Mouse (Mus musculus) thymus, postnatal 0 days (tissue): ENCODE measurements around the gene Mtif3. TPM values are rescaled to one million over a fixed set of nuclear protein-coding genes. Genes with fewer than 3 reads are reported as not detected.
"Not testable (repeated sequence)": the region's sequence is repeated elsewhere in the genome, so short reads cannot be mapped to it uniquely, and the experiment has no call there.

ENCODE experiments used
- DNase-seq: peaks from one replicate; pipeline ENCODE4 v3.0.0-alpha.2; 2015; ENCODE audit warnings: low spot score
- polyA plus RNA-seq: library from polyadenylated mRNA; unstranded; fragments of >200 nt; fragmentation: Nextera tagmentation; extraction: Ambion mirVana; gene quantifications from 2 replicates; pipeline ENCODE4 v1.2.1, GENCODE M21; 2015

Gene Mtif3
- polyA plus RNA-seq, 1 experiment from 2014 or later, result 31.3 TPM

GRCm38 (mm10) chr5:146954576-146954975 lies 9.0 kb downstream of the Mtif3 start:
- no peak for DNase-seq

DNA sequence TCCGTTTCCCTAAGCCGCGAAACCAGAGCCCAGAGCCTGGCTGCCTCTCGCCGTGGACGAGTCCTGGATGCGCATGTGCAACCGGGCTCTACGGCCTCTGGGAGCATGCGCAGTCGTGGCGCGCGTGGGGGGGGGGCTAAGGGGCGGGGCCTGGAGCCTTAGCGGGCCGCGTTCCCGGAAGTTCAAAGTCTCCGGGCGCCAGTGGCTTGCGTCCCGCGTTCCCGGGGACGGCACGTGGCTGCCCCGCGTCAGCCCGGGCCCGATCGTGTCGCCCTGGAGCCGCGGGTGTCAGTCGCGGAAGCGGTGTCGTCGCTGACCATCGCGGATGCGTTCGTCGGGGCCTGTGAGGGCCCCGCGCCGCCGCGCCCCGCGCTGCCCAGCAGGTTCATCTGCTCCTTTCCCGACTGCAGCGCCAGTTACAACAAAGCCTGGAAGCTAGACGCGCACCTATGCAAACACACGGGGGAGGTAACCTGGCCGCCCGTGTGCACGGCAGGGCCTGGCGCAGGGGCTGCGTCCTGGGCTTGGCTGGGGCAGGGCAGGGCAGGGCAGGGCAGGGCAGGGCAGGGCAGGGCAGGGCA lies 15.0 kb downstream of the Mtif3 start, which contains the start of gene Gtf3a:
TSS of gene Gtf3a (plus strand) at position 150 of the 581 bp plus-strand sequence.
- DNase-seq, result peak; percentile 95

DNA sequence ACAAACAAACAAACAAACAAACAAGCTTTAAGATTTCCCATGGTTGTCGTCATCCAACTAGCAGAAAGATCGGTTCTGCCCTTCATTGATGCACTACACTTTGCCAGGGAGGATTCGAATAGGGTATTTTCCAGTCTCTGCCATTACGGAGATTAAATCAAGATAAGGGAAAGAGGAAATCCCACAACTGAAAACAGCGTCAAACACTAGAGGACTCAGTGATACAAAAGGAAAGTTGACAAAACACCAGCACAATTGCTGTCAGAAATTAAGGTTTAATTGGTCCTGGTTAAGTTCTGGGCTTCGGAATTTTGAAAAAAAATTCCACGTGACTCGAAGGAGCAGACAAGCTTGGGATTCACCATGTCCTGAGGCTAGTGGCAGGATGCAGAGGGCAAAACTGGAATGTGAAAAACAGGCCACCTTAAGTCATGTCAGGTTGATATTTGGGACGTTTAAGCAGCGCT lies 15.5 kb downstream of the Mtif3 start:
- DNase-seq, result peak; percentile 7

- no peak for DNase-seq
Observed at GRCm38 (mm10) chr5:146947497-146947896, 16.1 kb downstream of the Mtif3 start.

GRCm38 (mm10) chr5:146946682-146947081 lies 16.9 kb downstream of the Mtif3 start:
- no peak for DNase-seq

DNA sequence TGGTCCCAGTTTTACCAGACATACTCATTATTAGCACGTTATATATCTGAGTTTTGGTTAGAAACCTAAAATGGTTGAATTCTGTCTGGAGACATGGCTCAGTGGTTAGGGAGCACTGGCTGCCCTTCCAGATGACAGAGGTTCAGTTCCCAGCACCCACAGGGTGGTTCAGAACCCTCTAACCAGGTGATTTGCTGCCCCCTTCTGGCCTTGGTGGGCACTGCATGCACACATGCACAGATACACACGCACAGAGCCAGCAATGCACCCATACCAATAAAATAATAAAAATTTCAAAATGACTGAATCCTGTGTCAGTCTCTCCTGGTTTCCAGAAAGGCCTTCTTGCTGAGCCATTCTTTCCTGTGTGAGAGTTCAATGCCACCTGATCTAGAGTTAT lies 19.0 kb downstream of the Mtif3 start:
- no peak for DNase-seq

DNA sequence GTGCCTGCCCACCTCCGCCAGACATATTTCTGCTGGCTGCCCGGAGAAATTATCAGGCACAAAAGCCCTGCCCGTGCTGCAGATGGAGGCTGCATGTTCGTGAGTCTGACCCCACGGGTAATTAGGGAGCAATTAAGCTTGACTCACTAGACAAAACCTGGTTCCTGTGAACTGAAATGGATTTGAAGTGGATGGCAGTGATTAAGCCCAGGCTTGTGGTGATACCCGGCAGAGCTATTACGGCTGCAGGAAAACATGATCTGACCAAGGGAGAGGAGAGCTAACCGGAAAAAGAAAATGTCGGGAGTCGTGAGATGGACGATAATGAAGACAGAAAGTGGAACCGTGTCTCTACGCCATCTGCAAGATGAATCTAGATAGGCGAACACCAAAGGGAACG lies 20.6 kb downstream of the Mtif3 start:
- DNase-seq, result no peak

- DNase-seq, result not testable (repeated sequence)
Observed at GRCm38 (mm10) chr5:146941939-146942338, 21.7 kb downstream of the Mtif3 start.

DNA sequence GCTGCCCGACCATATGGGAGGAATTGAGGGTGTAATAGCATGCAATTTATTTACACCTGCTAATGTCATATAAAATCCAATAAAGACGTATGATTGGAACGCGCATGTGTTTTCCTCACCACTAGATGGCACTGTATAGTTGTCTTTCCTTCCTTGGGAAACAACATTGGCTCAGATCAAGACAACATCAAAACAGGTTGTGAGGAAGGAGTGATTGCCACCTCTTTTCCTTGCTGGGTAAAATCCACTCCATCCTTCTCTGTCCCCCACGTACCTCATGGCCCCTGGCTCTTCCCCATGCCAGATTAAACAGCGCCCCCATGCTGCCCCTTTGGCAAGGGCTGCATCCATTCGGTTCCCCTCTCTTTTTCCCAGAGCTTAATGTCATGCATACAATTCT lies 23.4 kb downstream of the Mtif3 start:
- peak; percentile 42 for DNase-seq

DNA sequence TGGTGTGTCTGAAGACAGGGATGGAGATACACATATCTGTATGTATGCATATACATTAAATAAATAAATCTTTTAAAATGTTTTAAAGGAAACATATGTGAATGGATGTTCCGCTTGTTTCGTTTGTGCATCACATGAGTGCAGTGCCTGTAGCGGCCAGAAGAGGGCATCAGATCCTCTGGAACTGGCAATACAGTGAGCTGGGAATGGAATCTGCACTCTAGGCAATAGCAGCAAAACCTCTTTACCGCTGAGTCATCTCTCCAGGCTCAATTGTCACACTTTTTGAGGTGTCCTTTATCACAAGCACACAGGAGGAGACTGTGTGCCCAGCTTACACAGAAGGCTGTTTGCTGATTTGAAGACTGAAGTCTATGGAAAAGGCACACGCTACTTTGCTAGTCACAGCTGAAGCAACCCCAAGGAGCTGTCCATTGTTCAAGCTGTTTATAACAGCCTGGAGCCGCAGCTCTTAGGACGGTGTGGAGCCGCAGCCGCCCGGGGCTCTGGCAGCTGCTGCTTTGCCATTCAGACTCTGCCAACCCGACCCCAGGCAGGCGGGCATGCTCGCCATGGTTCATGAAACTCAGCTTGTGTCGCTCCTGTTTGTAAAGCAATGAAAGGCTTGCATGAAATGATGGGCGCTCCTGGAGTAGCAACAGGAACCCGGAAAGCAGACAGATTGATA lies 24.3 kb downstream of the Mtif3 start:
- no peak for DNase-seq

DNA sequence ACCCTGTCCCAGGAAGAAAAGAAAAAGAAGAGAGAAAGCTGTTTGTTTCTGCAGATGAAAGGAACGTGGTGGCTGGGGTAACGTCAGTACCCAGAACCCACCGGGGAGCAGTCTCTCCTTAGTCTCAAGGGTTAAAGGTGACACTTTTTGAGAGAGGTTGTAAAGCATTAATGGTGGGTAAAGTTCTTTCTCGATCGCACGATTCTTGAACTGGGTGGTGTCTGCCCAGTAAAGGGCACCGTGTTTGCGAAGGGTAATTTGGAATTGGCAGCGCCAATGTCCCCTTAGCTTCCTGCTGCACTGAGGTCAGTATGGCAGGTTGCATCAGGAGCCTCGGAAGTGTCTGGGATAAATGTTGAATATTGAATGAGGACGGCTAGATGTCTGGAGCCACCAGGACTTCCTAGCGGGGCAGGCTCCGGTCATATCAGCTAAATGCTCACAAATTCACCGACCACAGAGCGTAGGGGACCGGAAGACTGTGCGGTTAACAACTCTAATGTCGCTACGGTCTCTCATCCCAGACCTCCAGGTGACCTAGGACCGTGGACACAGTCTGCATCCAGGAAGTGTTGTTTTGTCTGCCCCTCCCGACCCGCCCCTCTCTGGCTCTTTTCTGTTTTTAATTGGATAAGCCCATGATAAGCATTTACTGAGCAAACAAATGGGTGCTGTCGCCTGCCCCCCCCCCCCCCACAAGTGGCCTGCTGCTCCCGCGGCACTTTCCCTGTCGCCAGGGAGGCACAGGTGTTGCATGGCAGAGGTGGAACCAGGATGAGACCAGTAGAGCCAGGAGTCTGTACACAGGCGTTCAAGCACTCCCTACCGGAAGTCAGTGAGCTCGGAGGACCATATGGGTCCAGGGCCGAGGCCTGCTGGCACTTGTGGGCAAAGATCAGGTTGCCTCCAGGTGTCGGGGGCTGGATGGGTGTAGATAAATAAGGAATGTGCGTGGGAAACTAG lies 25.8 kb downstream of the Mtif3 start:
- DNase-seq, result no peak

GRCm38 (mm10) chr5:146933466-146933865 lies 30.1 kb downstream of the Mtif3 start:
- DNase-seq, result no peak

DNA sequence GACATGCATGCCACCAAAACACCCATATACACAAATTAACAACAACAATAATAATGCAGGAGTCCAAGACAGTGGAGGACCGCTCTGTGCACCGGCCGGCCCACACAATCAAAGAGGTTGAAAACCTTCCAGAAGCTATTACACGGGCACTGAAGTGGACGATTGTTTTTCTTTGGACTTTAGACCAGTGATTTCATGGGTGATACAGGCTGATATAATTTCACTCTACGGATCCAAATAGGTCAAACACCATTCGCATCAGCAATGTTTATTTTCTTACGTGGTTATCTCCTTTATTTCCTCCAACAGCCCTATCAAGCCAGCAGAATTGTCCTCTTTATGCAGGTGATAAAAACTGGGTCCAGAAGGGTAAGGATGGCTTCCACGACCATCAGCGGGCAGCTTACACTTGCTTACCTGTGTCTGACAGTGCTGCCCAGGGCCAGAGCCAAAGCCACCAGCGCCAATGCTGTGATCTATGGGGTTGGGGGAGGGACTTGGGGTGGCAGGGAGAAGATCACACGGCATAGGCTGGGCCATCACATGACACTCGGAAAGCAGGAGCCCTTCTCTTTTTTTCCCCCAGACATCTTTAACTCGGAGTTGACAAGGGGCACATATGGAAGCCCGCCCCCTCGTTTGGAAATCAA lies 31.6 kb downstream of the Mtif3 start:
- no peak for DNase-seq

DNA sequence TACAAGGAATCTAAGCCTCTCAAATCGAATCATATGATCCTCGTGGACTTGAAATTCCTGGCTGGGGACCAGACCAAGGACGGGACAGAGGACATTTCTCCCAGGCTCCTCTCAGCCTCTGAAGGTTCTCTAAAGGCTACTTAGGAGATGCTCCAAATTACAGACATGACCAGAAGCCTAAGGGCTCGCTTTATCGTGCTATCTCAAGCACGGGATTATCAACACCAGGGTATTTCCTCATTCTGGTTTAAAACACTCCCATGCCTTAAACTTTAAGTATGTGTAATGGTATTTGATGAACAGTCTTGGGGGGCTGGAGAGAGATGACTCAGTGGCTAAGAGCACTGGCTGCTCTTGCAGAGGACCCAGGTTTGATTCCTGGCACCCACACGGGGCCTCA lies 32.2 kb downstream of the Mtif3 start:
- no peak for DNase-seq

- DNase-seq, result no peak
Observed at GRCm38 (mm10) chr5:146926673-146927072, 36.9 kb downstream of the Mtif3 start.

- DNase-seq, result no peak
Observed at GRCm38 (mm10) chr5:146923547-146923946, 40.1 kb downstream of the Mtif3 start.

- DNase-seq, result no peak
Observed at GRCm38 (mm10) chr5:146921224-146921623, 42.4 kb downstream of the Mtif3 start.

- no peak for DNase-seq
Observed at GRCm38 (mm10) chr5:146920314-146921161, 43.1 kb downstream of the Mtif3 start.

GRCm38 (mm10) chr5:146919874-146920273 lies 43.7 kb downstream of the Mtif3 start:
- no peak for DNase-seq

GRCm38 (mm10) chr5:146917357-146917756 lies 46.2 kb downstream of the Mtif3 start:
- not testable (repeated sequence) for DNase-seq
